Mouse (Mus musculus) hindbrain, embryonic 11.5 days (tissue): ENCODE data around the gene Pcbd2. TPM values are rescaled to one million over a fixed set of nuclear protein-coding genes. Genes with fewer than 3 reads are reported as not detected.
"Not testable (repeated sequence)": the region's sequence is repeated elsewhere in the genome, so short reads cannot be mapped to it uniquely, and the experiment has no call there.

Experiments used
- ATAC-seq: fragments of 200-750 bp; cut with Nextera tagmentation; 2 replicates; pipeline ENCODE4 v1.8.0; 2017; ENCODE audit warnings: mild to moderate bottlenecking, moderate TSS enrichment, moderate library complexity; ENCODE audit not compliant: low FRiP score
- DNase-seq: peaks from one replicate; pipeline ENCODE4 v3.0.0-alpha.2; 2015; ENCODE audit warnings: low spot score
- H3K27ac ChIP-seq: fragments of 300-500 bp; sonication (generic); 2 replicates; pipeline ENCODE4 v1.5.1; 2014; ENCODE audit warnings: mild to moderate bottlenecking, low read depth, low read length
- H3K27me3 ChIP-seq: fragments of 300-500 bp; sonication (generic); 2 replicates; pipeline ENCODE4 v1.6.1; 2014; ENCODE audit warnings: mild to moderate bottlenecking, low read length, moderate library complexity, mixed read lengths; ENCODE audit not compliant: control insufficient read depth, insufficient read depth
- H3K36me3 ChIP-seq: fragments of 300-500 bp; sonication (generic); 2 replicates; pipeline ENCODE4 v1.6.1; 2014; ENCODE audit warnings: mild to moderate bottlenecking, low read length, moderate library complexity, mixed read lengths; ENCODE audit not compliant: control insufficient read depth, insufficient read depth
- H3K4me1 ChIP-seq: fragments of 300-500 bp; sonication (generic); replicated peaks from 2 replicates; pipeline ENCODE4 v1.6.1; 2014; ENCODE audit warnings: low read length, mixed read lengths; ENCODE audit not compliant: control insufficient read depth, insufficient read depth
- H3K4me2 ChIP-seq: fragments of 300-500 bp; sonication (generic); replicated peaks from 2 replicates; pipeline ENCODE4 v1.6.1; 2014; ENCODE audit warnings: mild to moderate bottlenecking, low read depth, low read length
- H3K4me3 ChIP-seq: fragments of 300-500 bp; sonication (generic); 2 replicates; pipeline ENCODE4 v1.5.1; 2014; ENCODE audit warnings: low read depth, low read length
- H3K9ac ChIP-seq: fragments of 300-500 bp; sonication (generic); 2 replicates; pipeline ENCODE4 v1.6.1; 2014; ENCODE audit warnings: low read depth, low read length
- H3K9me3 ChIP-seq: fragments of 300-500 bp; sonication (generic); 2 replicates; pipeline ENCODE4 v1.6.1; 2016; ENCODE audit warnings: low read length; ENCODE audit not compliant: control insufficient read depth
- WGBS: fragments of 180-500 bp; shearing (Covaris S2); extraction: QIAGEN DNeasy Blood & Tissue Kit; methylation state at CpG from one replicate; pipeline ENCODE4 v1.1.7; 2014; 5-methylcytosine and 5-hydroxymethylcytosine counted together
- polyA plus RNA-seq: library from polyadenylated mRNA; unstranded; fragments of >200 nt; fragmentation: Nextera tagmentation; extraction: Ambion mirVana; gene quantifications from 2 replicates; pipeline ENCODE4 v1.2.1, GENCODE M21; 2014

Gene Pcbd2
- polyA plus RNA-seq, 1 experiment from 2014 or later, result 29.9 TPM

GRCm38 (mm10) chr13:55695989-55696388, 31.2 kb upstream of the Pcbd2 start:
- H3K36me3 ChIP-seq, result peaks cover 12% of the 10 kb centered on the region
- H3K9me3 ChIP-seq, result not testable (repeated sequence)
- no CpG with 5 or more reads among the region's 3 CpGs for WGBS

GRCm38 (mm10) chr13:55704301-55704700, 22.9 kb upstream of the Pcbd2 start:
- H3K4me2 ChIP-seq, result no peak overlapping the region
- no peak overlapping the region for H3K4me3 ChIP-seq
- H3K9ac ChIP-seq, result no peak overlapping the region
- DNase-seq (no peak), ATAC-seq (no peak)
- no peaks in the 10 kb centered on the region for H3K27me3 ChIP-seq
- WGBS, result 94% methylated on average over 4 of the region's 4 CpGs
- H3K9me3 ChIP-seq, result no peaks in the 10 kb centered on the region
- H3K27ac ChIP-seq, result no peak overlapping the region
- no peaks in the 10 kb centered on the region for H3K4me1 ChIP-seq
- H3K36me3 ChIP-seq, result peaks cover 13% of the 10 kb centered on the region

More at GRCm38 (mm10) chr13:55695989-55696388, 31.2 kb upstream of the Pcbd2 start:
- DNase-seq, H3K27me3 ChIP-seq, ATAC-seq, H3K27ac ChIP-seq, H3K4me1 ChIP-seq, H3K4me2 ChIP-seq, H3K4me3 ChIP-seq, H3K9ac ChIP-seq: not testable (repeated sequence)

- 89% methylated on average over 3 of the region's 3 CpGs for WGBS
- Histone ChIP-seq H3K9me3 (no peaks in the 10 kb centered on the region), H3K36me3 (no peaks in the 10 kb centered on the region), H3K27me3 (no peaks in the 10 kb centered on the region), H3K9ac (no peak overlapping the region), H3K4me2 (no peak overlapping the region), H3K27ac (no peak overlapping the region), H3K4me3 (no peak overlapping the region), H3K4me1 (no peaks in the 10 kb centered on the region)
- ATAC-seq (no peak), DNase-seq (no peak)
Observed at GRCm38 (mm10) chr13:55712846-55713245, 14.3 kb upstream of the Pcbd2 start.

- peak within 1 kb of the TSS; percentile 94 for H3K9ac ChIP-seq
- H3K4me3 ChIP-seq, result peak within 1 kb of the TSS; percentile 80
- DNase-seq (peak; percentile 91), ATAC-seq (peak; percentile 94)
- H3K27ac ChIP-seq, result peak within 1 kb of the TSS; percentile 87
- H3K4me2 ChIP-seq, result peak within 1 kb of the TSS; percentile 43
- WGBS, result 1% methylated on average over 48 of the region's 63 CpGs
- H3K36me3 ChIP-seq, result no peaks in the 10 kb centered on the region
- H3K27me3 ChIP-seq, result no peaks in the 10 kb centered on the region
- no peaks in the 10 kb centered on the region for H3K4me1 ChIP-seq
- no peaks in the 10 kb centered on the region for H3K9me3 ChIP-seq
Observed at GRCm38 (mm10) chr13:55714501-55715166, 12.5 kb upstream of the Pcbd2 start, which contains the start of gene Txndc15. Txndc15 (plus strand) TSS chr13:55714650.

GRCm38 (mm10) chr13:55715167-55715512, 12.0 kb upstream of the Pcbd2 start:
- no peaks in the 10 kb centered on the region for H3K4me1 ChIP-seq

GRCm38 (mm10) chr13:55715908-55716510, 11.2 kb upstream of the Pcbd2 start:
- Histone ChIP-seq H3K4me1 (no peaks in the 10 kb centered on the region), H3K4me3 (peak overlapping the region; percentile 80; the same call in 1 of the 2 replicates), H3K27me3 (no peaks in the 10 kb centered on the region), H3K4me2 (no peak overlapping the region), H3K9me3 (no peaks in the 10 kb centered on the region), H3K27ac (no peak overlapping the region), H3K9ac (no peak overlapping the region), H3K36me3 (no peaks in the 10 kb centered on the region)
- DNase-seq (no peak), ATAC-seq (no peak)
- WGBS, result 91% methylated on average over 7 of the region's 7 CpGs

More at GRCm38 (mm10) chr13:55715167-55715512, 12.0 kb upstream of the Pcbd2 start:
- Histone ChIP-seq H3K27me3 (no peaks in the 10 kb centered on the region), H3K27ac (peak overlapping the region; percentile 87), H3K9ac (peak overlapping the region; percentile 94), H3K4me3 (peak overlapping the region; percentile 80), H3K9me3 (no peaks in the 10 kb centered on the region), H3K4me2 (peak overlapping the region; percentile 43), H3K36me3 (no peaks in the 10 kb centered on the region)
- DNase-seq (no peak), ATAC-seq (no peak; the same call in 1 of the 2 replicates)
- WGBS, result 16% methylated on average over 5 of the region's 5 CpGs

- Histone ChIP-seq H3K4me2 (no peak overlapping the region), H3K27ac (no peak overlapping the region), H3K36me3 (peaks cover 7% of the 10 kb centered on the region; the same call in 1 of the 2 replicates), H3K4me3 (no peak overlapping the region), H3K9me3 (no peaks in the 10 kb centered on the region), H3K9ac (no peak overlapping the region), H3K27me3 (no peaks in the 10 kb centered on the region), H3K4me1 (no peaks in the 10 kb centered on the region)
- DNase-seq (no peak), ATAC-seq (no peak)
- 75% methylated on average over 8 of the region's 8 CpGs for WGBS
Observed at GRCm38 (mm10) chr13:55721516-55721915, 5.7 kb upstream of the Pcbd2 start.

- no peak overlapping the region for H3K4me3 ChIP-seq
- H3K36me3 ChIP-seq, result peaks cover 7% of the 10 kb centered on the region; the same call in 1 of the 2 replicates
- H3K4me1 ChIP-seq, result no peaks in the 10 kb centered on the region
- H3K9ac ChIP-seq, result no peak overlapping the region
- DNase-seq, result no peak
- no peaks in the 10 kb centered on the region for H3K27me3 ChIP-seq
- H3K4me2 ChIP-seq, result no peak overlapping the region
- H3K27ac ChIP-seq, result no peak overlapping the region
- ATAC-seq, result no peak
- no peaks in the 10 kb centered on the region for H3K9me3 ChIP-seq
- 90% methylated on average over 2 of the region's 2 CpGs for WGBS
Observed at GRCm38 (mm10) chr13:55721995-55722394, 5.2 kb upstream of the Pcbd2 start.
